Mouse (Mus musculus) cerebellum, adult 2 months (tissue): Measurements from ENCODE around the gene Smarcd3.

Experiments
- CTCF ChIP-seq: fragments of 200-500 bp; IDR thresholded peaks from 2 replicates; pipeline ENCODE4 v1.5.1; 2011; ENCODE audit warnings: low read depth, mild to moderate bottlenecking, control low read depth, low read length, moderate library complexity, borderline replicate concordance; ENCODE audit not compliant: insufficient read depth
- POLR2A ChIP-seq: fragments of 200-500 bp; IDR thresholded peaks from 2 replicates; pipeline ENCODE4 v1.6.1; 2011; ENCODE audit warnings: low read length, control low read depth, borderline replicate concordance; ENCODE audit not compliant: insufficient read depth

- TF ChIP-seq CTCF = no peak
- TF ChIP-seq POLR2A = no peak
Observed at GRCm38 (mm10) chr5:24556709-24557108, 67.5 kb downstream of the Smarcd3 start, which contains the start of gene 4931409K22Rik.
